Mouse (Mus musculus): ENCODE measurements around the gene Sspn.

Sspn gene

DNA sequence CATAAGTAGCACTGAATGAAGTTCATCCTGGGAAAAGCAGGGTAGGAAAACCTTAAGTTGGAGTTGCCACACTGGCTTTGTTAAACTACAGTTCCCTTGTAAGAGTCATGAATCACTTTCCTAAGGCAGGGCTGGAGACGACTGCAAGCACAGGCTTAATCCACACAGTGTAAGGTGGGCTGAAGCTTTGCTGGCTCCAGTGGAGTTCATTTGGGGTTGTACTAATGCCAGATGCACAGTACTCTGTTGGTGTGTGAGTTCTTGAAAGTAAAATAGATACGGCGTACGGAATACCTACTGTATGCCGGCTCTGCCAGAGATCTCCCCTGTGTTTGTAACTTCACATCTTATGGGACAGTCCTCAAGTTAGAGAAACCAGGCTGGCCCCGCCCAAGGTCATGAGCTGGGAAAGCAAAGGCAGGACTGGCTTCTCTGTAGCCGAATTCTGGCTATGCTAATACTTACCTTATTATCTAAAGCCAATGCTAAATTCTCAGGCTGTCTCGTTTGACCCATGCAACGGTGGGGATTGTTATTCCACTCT is 3.3 kb downstream of the Sspn start:
- peak; percentile 22 to 29 for DNase-seq

DNA sequence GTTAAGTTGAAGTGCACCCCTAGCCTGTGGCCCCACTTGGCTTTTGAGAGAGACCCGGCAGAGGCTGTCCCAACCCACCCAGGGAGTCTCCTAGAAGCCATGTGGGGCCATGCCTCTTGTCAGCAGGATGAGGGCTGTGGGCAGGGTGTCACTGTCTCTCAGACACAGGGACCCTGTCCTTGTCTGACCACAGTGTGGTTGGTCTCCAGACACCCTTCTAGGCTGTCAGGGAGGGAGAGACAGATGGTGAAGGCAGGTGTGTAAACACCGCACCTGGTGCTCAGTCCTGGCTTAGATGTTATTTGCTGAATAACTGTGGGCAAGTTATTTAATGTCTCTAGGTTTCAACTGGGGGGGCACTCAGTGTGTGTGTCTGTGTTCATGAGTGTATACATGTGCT is 4.5 kb downstream of the Sspn start:
- DNase-seq = no peak

DNA sequence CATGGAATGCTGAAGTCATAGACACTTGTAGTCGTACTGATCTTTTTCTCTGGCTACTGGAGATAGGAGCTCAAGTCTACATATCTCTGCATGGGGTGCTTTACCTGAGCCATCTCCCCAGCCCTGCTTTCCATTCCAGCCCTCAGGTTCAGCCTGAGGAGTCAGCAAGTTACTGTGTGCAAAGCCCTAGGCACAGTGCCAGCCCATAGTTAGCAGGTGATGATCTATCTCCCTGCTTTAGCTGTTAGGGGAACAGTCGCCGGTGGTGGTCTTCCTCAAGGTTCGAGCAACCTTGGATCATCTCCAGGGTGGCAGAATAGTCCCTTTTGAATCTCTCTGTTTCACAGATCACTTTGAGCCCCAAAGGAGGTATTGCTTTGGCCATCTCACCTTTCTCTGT is 5.1 kb downstream of the Sspn start:
- DNase-seq = no peak

- DNase-seq = no peak
Measured at GRCm38 (mm10) chr6:145940852-145941251, 9.4 kb downstream of the Sspn start.

DNA sequence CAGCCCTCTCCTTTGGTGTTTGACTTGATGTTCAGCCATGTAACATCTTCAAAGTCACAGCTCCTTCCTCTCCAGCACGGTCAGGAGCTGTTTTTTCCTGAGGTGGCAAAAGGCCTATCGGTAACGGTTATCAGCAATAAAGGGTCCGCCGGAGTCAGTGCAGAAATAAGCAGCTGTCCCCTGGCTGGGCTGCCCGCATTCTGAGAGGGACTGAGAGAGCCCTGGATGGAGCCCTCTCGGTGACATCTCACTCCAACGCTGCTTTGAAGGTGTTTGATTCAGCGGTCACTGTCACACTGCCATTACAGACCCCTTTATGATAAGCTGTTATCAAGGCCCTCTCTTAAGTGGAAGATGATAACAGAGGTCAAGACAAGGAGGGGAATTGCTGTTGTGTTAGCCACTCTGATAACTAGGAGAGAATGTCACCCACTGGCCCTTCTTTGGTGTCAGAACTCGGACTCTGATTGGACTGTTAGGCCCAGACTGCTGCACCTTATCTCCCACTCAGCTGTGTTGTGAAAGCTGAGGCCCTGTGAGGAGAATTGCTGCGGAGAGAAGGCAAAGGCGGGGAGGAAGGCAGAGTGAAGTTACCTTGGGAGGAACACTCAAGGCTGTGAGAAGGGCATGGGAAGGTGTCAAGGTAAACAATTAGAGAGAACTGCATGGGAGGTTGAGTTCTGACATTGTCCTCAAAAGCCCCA is 11.0 kb downstream of the Sspn start:
- DNase-seq = no peak

DNA sequence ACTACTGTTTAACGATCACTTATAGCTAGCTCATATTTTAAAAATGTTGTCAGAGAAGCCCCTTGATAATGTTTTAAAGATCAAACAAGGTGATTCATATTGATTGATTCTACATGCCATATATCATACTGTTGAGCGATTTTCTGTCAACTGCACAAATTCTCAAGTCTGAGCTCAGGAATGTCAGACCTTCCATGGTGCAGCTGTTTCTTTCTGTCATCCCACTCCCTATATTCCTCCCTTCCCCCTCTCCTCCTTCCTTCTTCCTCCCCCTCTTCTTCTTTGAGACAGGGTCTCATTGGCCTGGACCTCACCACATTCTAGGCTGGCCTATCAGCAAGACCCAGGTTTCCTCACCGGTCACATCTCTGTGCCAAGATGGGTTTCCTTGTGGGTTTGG is 12.0 kb downstream of the Sspn start:
- DNase-seq = no peak

- no peak for DNase-seq
Measured at GRCm38 (mm10) chr6:145945700-145946344, 14.4 kb downstream of the Sspn start.

- DNase-seq = no peak
Measured at GRCm38 (mm10) chr6:145949049-145949448, 17.6 kb downstream of the Sspn start.

- DNase-seq = no peak
Measured at GRCm38 (mm10) chr6:145950626-145951025, 19.2 kb downstream of the Sspn start.

- DNase-seq = no peak
Measured at GRCm38 (mm10) chr6:145952594-145952993, 21.2 kb downstream of the Sspn start.

GRCm38 (mm10) chr6:145953121-145953896 is 21.9 kb downstream of the Sspn start:
- no peak for DNase-seq

GRCm38 (mm10) chr6:145957427-145957965 is 26.1 kb downstream of the Sspn start:
- no peak for DNase-seq

GRCm38 (mm10) chr6:145958070-145958469 is 26.6 kb downstream of the Sspn start:
- no peak for DNase-seq

DNA sequence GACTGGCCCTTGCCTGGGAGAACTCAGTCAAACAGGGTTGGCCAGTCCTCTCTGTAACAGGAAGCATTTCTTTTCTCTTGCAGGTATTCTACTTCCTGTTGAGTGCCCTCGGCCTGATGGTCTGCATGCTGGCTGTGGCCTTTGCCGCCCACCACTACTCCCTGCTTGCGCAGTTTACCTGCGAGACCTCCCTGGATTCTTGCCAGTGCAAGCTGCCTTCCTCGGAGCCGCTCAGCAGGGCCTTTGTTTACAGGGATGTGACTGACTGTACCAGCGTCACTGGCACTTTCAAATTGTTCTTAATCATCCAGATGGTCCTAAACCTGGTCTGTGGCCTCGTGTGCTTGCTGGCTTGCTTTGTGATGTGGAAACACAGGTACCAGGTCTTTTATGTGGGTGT is 29.6 kb downstream of the Sspn start:
- no peak for DNase-seq

DNA sequence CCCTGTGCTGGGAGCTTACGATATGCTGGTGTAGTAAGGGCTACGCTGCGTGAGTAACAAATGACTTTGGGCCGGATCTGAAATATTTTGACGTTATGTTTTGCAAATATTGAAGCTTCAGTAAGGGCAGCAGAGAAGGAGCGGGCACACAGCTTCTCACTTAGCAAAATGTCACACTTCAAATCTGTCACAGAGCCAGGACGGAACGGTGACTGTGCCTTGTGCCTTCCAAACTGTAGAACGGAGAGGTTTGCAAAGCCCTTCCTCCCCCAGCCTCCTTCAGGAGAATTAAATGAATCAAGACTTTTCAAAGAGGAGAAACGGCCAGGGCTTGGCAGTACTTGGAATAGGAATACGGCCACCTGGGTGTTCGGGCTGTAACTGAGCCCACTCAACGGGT is 32.5 kb downstream of the Sspn start:
- no peak for DNase-seq

DNA sequence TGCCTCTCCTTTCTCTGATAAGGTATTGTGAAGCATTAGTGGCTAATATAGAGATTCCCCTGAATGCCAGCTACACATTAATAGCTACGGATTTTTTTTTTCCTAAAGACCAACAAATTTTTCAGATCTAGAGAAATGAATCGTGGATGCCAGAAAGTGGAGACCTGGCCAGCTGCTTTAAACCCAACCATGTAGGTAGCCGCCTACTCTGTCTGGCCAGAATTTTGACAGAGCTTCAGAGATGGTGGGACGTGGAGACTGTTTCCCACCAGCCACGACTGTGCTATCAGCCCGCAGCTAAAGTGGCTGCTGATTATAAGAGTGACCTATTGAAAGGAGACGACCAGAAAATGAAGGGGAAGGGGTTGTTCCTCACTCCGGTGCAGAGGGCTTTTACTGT is 36.3 kb downstream of the Sspn start:
- no peak for DNase-seq

DNA sequence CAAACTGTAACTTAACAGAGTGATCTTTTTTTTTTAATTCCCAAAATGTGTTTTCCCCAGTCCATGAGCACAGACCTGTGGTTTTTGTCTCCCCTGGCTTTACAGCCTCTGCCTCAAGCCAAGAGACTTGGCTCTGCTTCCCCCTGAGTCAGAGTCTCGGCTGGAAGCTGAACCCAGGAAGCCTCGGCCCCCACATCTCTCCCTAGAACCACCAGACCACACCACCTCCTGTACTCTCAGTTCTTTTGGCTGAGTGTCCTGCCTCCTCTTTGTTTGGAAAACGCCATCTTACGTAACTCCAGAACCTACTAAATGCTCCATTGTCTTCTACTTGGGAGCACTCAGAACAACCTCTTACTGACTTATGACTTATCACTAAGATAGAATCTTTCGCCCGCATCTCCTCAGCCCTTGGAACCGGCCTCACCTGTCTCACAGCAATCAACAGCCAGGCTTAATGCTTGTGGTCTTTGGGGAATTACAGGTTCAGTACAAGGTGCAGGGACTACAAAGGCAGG is 36.9 kb downstream of the Sspn start:
- peak in 1 of 2 experiments; percentile 18 for DNase-seq

DNA sequence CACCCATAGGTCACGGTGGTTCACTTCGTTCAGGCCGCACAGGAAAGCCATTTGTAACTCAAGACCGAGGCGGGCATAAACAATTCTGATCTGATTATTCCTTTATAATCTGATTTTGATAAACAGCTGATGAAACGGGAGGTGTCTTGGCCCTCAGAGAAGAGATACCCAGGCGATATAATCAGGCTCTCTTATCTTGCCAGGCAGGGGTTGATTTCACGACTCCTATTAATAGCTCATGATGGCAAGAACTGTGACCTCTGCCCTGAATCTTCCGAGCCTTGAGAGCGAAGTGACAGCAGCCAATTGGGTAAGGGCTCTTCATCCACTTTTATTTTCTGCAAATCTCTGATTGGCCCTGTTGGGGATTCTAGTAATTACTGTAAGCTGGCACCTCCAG is 37.4 kb downstream of the Sspn start:
- DNase-seq = no peak

DNA sequence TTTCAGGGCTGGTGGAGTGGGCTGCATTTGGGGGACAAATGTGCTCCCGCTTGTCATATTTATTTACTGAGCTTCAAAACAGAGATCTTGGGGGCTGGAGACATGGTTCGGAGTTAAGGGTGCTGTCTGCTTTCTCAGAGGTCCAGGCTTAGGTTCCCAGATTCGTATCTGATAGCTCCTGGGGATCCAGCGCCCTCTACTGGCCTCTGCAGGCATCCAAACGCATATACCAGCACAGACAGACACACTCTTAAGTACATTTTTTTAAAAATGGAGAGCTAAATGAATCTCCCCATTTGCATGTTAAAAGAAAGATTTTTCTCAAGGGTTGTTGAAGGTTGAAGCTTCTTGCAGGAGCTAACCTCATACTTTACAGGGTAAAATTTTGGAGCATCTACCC is 38.1 kb downstream of the Sspn start:
- peak in 1 of 2 experiments; percentile 23 for DNase-seq

DNA sequence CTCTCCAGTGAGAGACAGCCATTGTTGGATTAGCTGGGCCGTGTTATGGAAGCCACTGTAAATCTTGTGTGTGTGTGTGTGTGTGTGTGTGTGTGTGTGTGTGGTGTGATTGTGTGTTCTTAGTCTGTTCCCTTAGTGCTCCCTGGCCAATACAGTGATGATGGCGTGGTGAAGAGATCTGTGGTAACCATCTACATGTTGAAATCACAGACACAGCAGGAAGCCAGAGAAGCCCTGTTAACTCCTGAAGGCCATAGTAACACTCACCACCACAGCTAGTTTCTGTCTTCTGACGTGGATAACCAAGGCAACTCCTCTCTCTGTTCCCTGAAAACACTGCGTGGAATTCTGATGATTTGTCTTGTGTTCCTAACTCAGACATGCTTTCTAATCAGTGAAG is 40.7 kb downstream of the Sspn start:
- no peak for DNase-seq

GRCm38 (mm10) chr6:145972836-145973235 is 41.4 kb downstream of the Sspn start:
- DNase-seq = no peak

DNA sequence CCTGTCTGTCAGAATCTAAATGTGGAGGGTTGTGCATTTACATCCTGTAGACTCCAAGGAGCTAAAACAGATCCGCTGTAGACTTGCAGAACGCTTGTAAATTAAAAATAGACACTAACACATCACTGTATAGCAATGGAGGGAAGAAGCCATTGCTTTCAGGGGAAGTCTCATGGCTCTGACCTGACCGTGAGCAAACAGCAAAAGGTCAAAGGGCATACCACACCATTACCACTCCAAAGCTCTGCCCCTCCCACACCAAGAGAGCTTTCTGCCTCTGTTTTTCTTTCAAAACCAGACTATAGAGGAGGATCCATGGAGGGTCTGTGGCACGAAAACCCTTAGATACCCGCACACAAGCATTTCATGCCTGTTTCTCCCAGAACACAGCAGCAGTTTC is 41.9 kb downstream of the Sspn start:
- DNase-seq = no peak

GRCm38 (mm10) chr6:145974766-145975165 is 43.3 kb downstream of the Sspn start:
- DNase-seq = no peak

All from kidney, postnatal 4 days (tissue).